Mouse (Mus musculus) inflammation-experienced regulatory T-cells, adult 6 months (primary cell): Measurements from ENCODE around the gene Aknad1. TPM values are rescaled to one million over a fixed set of nuclear protein-coding genes. Genes with fewer than 3 reads are reported as not detected.

Experiments
- ATAC-seq: one replicate; pipeline ENCODE4 v1.8.0; 2017
- polyA plus RNA-seq, 3 experiments: library from polyadenylated mRNA; unstranded; fragments of 100-300 nt; shearing (Covaris generic); gene quantifications; one replicate each; pipeline ENCODE4 v1.2.1; 2017

Aknad1 gene
- polyA plus RNA-seq, 3 experiments from 2014 or later, result not detected

- peak; percentile 67 for ATAC-seq
These were observed 48.4 kb downstream of the Aknad1 start for GRCm38 (mm10) chr3:108787754-108788454.

- ATAC-seq, result no peak
These were observed 49.0 kb downstream of the Aknad1 start for GRCm38 (mm10) chr3:108788455-108788794.

- ATAC-seq, result no peak
These were observed 49.8 kb downstream of the Aknad1 start for GRCm38 (mm10) chr3:108789299-108789698.

GRCm38 (mm10) chr3:108790499-108790898, 51.0 kb downstream of the Aknad1 start:
- no peak for ATAC-seq

GRCm38 (mm10) chr3:108791054-108791706, 51.7 kb downstream of the Aknad1 start:
- ATAC-seq, result no peak

- ATAC-seq, result no peak
These were observed 53.0 kb downstream of the Aknad1 start for GRCm38 (mm10) chr3:108792420-108792819.

GRCm38 (mm10) chr3:108794780-108795179, 55.3 kb downstream of the Aknad1 start:
- ATAC-seq, result peak; percentile 47

- ATAC-seq, result peak; percentile 75
These were observed 56.3 kb downstream of the Aknad1 start for GRCm38 (mm10) chr3:108795554-108796299.

- no peak for ATAC-seq
These were observed 56.9 kb downstream of the Aknad1 start for GRCm38 (mm10) chr3:108796386-108796785.

GRCm38 (mm10) chr3:108797723-108798122, 58.3 kb downstream of the Aknad1 start:
- no peak for ATAC-seq

- ATAC-seq, result no peak
These were observed 58.9 kb downstream of the Aknad1 start for GRCm38 (mm10) chr3:108798375-108798774.

GRCm38 (mm10) chr3:108805622-108806021, 66.2 kb downstream of the Aknad1 start:
- no peak for ATAC-seq

GRCm38 (mm10) chr3:108810747-108811263, 71.3 kb downstream of the Aknad1 start:
- ATAC-seq, result no peak

- ATAC-seq, result no peak
These were observed 76.2 kb downstream of the Aknad1 start for GRCm38 (mm10) chr3:108815631-108816030.

- no peak for ATAC-seq
These were observed 91.0 kb downstream of the Aknad1 start for GRCm38 (mm10) chr3:108830493-108830892.

- ATAC-seq, result no peak
These were observed 92.3 kb downstream of the Aknad1 start for GRCm38 (mm10) chr3:108831750-108832149.

Other genes starting within 250 kb of the Aknad1 start
- gene 1700013F07Rik, start 205.5 kb upstream of the Aknad1 start, polyA plus RNA-seq, result not detected
- 1 to 10 TPM; 1.4 to 2.6 (median 2.4) TPM for gene 5330417C22Rik, start 203.1 kb upstream of the Aknad1 start, polyA plus RNA-seq
- 10 to 100 TPM; 28.1 to 34.8 (median 29.9) TPM for gene Tmem167b, start 177.2 kb upstream of the Aknad1 start, polyA plus RNA-seq
- gene Taf13, start 168.0 kb upstream of the Aknad1 start, polyA plus RNA-seq, result 10 to 100 TPM; 17.3 to 27.6 (median 26.4) TPM
- 1 to 10 TPM; 5.2 to 8.4 (median 8.2) TPM for gene Wdr47, start 148.4 kb upstream of the Aknad1 start, polyA plus RNA-seq
- gene Clcc1, start 85.7 kb upstream of the Aknad1 start, polyA plus RNA-seq, result 10 to 100 TPM; 73.8 to 83.8 (median 74.3) TPM
- 10 to 100 TPM in 1 of 3 experiments, 1 to 10 TPM in 2; 2.0 to 11.4 (median 6.5) TPM for gene Gpsm2, start 17.3 kb upstream of the Aknad1 start, polyA plus RNA-seq
- gene Stxbp3, start 100.9 kb downstream of the Aknad1 start, polyA plus RNA-seq, result 10 to 100 TPM; 72.7 to 91.3 (median 78.2) TPM
- gene Fndc7, start 150.3 kb downstream of the Aknad1 start, polyA plus RNA-seq, result under 1 TPM in 1 of 3 experiments, not detected in 2; 0.21 TPM
- 100 to 1,000 TPM in 2 of 3 experiments, 10 to 100 TPM in 1; 89.4 to 147 (median 131) TPM for gene Prpf38b, start 172.1 kb downstream of the Aknad1 start, polyA plus RNA-seq
- gene Henmt1, start 200.2 kb downstream of the Aknad1 start, polyA plus RNA-seq, result under 1 TPM in 1 of 3 experiments, not detected in 2; 0.60 TPM
- not detected for gene Gm9857, start 200.8 kb downstream of the Aknad1 start, polyA plus RNA-seq